Mouse (Mus musculus) midbrain, embryonic 14.5 days (tissue): ENCODE measurements at regions not wholly inside any gene's neighbourhood (a gene's known extent, or its start where the extent isn't known, plus 50 kb on each side); places are given as distances from the start of the nearest gene placed in this dataset.

Source experiments
- ATAC-seq: fragments of 200-750 bp; cut with Nextera tagmentation; 2 replicates; pipeline ENCODE4 v1.8.0; 2017; ENCODE audit warnings: moderate number of reproducible peaks, moderate library complexity; ENCODE audit not compliant: low FRiP score, low TSS enrichment
- DNase-seq: peaks from one replicate; pipeline ENCODE4 v3.0.0-alpha.2; 2015
- H3K27ac ChIP-seq: fragments of 300-500 bp; sonication (generic); replicated peaks from 2 replicates; pipeline ENCODE4 v1.5.1; 2014; ENCODE audit warnings: mild to moderate bottlenecking, low read depth, low read length, moderate library complexity
- H3K27me3 ChIP-seq: fragments of 300-500 bp; sonication (generic); 2 replicates; pipeline ENCODE4 v1.6.1; 2014; ENCODE audit warnings: low read length, control low read depth, mixed read lengths; ENCODE audit not compliant: control insufficient read depth, insufficient read depth
- H3K36me3 ChIP-seq: fragments of 300-500 bp; sonication (generic); 2 replicates; pipeline ENCODE4 v1.6.1; 2014; ENCODE audit warnings: low read length, control low read depth; ENCODE audit not compliant: control insufficient read depth, insufficient read depth
- H3K4me1 ChIP-seq: fragments of 300-500 bp; sonication (generic); 2 replicates; pipeline ENCODE4 v1.6.1; 2014; ENCODE audit warnings: mild to moderate bottlenecking, antibody characterized with exemption, low read length, control low read depth; ENCODE audit not compliant: control insufficient read depth, insufficient read depth
- H3K4me2 ChIP-seq: fragments of 300-500 bp; sonication (generic); 2 replicates; pipeline ENCODE4 v1.6.1; 2014; ENCODE audit warnings: mild to moderate bottlenecking, low read length, moderate library complexity
- H3K4me3 ChIP-seq: fragments of 300-500 bp; sonication (generic); replicated peaks from 2 replicates; pipeline ENCODE4 v1.5.1; 2014; ENCODE audit warnings: low read depth, low read length
- H3K9ac ChIP-seq: fragments of 300-500 bp; sonication (generic); replicated peaks from 2 replicates; pipeline ENCODE4 v1.6.1; 2014; ENCODE audit warnings: mild to moderate bottlenecking, low read length, moderate library complexity
- H3K9me3 ChIP-seq: fragments of 300-500 bp; sonication (generic); 2 replicates; pipeline ENCODE4 v1.6.1; 2016; ENCODE audit warnings: low read length, control low read depth, mixed read lengths; ENCODE audit not compliant: control insufficient read depth
- WGBS: fragments of 180-500 bp; shearing (Covaris S2); extraction: QIAGEN DNeasy Blood & Tissue Kit; methylation state at CpG from one replicate; pipeline ENCODE4 v1.1.7; 2014; 5-methylcytosine and 5-hydroxymethylcytosine counted together

DNA sequence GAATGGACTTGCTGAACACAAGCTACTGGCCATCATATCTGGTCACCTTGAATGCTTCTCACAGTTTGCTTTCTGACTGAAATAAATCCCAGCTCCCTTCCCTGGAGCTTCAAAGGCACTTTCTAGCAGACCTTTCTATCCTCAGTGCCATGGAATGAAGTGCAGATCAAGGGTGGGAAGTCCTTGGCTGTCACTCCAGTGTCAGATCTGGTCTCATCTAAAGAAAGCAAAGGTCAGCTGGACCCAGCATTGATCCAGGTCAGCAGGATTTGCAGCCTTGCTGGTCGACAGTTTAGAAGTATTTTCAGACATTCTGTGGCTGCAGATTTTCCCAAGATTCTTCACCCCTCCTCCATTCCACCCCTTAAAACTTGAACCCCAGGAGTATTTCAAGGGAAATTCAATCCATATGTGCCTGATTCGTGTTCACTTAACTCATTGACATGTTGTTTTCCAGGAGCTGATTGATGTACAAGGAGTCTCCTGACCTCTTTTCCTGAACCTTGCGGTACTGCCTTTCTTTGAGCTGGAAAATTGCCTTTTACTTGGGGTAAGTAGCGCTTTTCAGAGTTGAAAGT lies 116.2 kb upstream of the Mpped2 start:
- Histone ChIP-seq H3K27ac (no peak overlapping the region), H3K4me2 (no peak overlapping the region), H3K9me3 (no peaks in the 10 kb centered on the region), H3K4me1 (no peaks in the 10 kb centered on the region), H3K27me3 (no peaks in the 10 kb centered on the region), H3K9ac (no peak overlapping the region), H3K4me3 (no peak overlapping the region), H3K36me3 (no peaks in the 10 kb centered on the region)
- WGBS, result 68% methylated on average over 4 of the region's 4 CpGs
- no peak for ATAC-seq
- no peak for DNase-seq

DNA sequence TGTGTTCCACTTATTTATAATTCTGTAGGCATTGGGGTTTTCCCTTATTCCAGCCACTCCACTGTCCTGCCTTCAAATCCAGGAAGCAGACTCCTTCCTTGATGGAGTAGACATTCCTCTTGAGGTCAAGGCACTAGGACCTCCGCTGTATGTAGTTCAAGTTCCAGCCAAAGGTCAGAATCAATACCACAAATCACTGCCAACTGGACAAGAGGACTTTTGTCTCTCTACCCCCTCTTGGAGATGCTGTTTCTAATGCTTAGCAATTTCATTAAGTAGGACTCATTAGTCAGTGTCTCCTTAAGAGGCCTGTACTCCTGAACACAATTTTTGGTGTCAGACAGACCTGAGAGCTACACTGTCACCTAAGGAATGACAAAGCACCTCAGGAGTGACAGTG lies 115.0 kb upstream of the Mpped2 start:
- H3K27ac ChIP-seq, result no peak overlapping the region
- no peak overlapping the region for H3K4me3 ChIP-seq
- DNase-seq (no peak), ATAC-seq (no peak)
- H3K36me3 ChIP-seq, result no peaks in the 10 kb centered on the region
- WGBS, result 81% methylated on average over 1 of the region's 1 CpGs
- H3K4me2 ChIP-seq, result no peak overlapping the region
- no peaks in the 10 kb centered on the region for H3K27me3 ChIP-seq
- H3K9ac ChIP-seq, result no peak overlapping the region
- H3K4me1 ChIP-seq, result no peaks in the 10 kb centered on the region
- H3K9me3 ChIP-seq, result no peaks in the 10 kb centered on the region

GRCm38 (mm10) chr2:106580663-106581062 lies 112.4 kb upstream of the Mpped2 start:
- H3K27me3 ChIP-seq, result no peaks in the 10 kb centered on the region
- ATAC-seq, result no peak
- H3K4me1 ChIP-seq, result no peaks in the 10 kb centered on the region
- H3K27ac ChIP-seq, result no peak overlapping the region
- no peak overlapping the region for H3K4me3 ChIP-seq
- no peaks in the 10 kb centered on the region for H3K36me3 ChIP-seq
- H3K9me3 ChIP-seq, result no peaks in the 10 kb centered on the region
- WGBS, result 69% methylated on average over 5 of the region's 5 CpGs
- no peak overlapping the region for H3K9ac ChIP-seq
- no peak overlapping the region for H3K4me2 ChIP-seq
- DNase-seq, result peak; percentile 71

DNA sequence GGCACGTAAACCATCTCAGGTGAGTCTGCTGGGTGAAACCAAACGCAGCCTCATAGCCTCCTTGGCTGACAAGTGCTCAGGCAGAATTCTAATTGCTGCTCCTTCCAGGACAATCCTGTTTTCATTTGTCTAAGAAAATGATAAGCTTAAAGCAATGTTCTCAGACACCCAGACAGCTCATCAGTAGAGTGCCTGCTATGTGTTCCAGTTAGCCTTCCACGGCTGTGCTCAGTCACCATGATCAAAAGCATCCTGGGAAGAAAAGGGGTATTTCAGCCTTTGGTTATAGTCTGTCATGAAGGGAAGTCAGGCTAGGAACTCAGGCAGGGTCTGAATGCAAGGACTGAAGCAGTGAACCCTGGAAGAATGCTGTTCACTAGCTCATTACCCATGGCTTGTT lies 71.8 kb upstream of the Mpped2 start:
- Histone ChIP-seq H3K4me2 (no peak overlapping the region), H3K27me3 (no peaks in the 10 kb centered on the region), H3K4me3 (no peak overlapping the region), H3K9me3 (no peaks in the 10 kb centered on the region), H3K4me1 (no peaks in the 10 kb centered on the region), H3K27ac (no peak overlapping the region), H3K36me3 (no peaks in the 10 kb centered on the region), H3K9ac (no peak overlapping the region)
- 74% methylated on average over 3 of the region's 3 CpGs for WGBS
- no peak for DNase-seq
- ATAC-seq, result no peak

DNA sequence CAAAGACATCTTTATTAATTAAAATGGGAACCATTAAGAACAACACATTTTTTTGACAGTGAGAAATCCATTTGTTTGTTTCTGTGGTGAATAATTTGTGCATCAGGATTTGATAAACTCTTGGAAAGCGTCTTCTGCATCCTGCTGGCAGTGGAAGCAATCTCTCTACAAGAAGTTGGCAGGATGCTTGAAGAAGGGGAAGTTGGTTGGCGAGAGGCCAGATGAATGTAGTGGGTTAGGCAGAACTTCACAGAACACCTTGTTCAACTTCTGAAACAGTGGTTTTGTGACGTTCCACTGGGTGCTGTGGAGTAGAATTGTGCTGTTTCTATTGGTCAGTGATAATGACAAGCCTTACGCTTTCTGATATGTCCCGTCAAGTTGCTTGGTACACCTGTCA lies 70.7 kb upstream of the Mpped2 start:
- Histone ChIP-seq H3K4me3 (no peak overlapping the region), H3K36me3 (no peaks in the 10 kb centered on the region), H3K9me3 (no peaks in the 10 kb centered on the region), H3K27me3 (no peaks in the 10 kb centered on the region), H3K27ac (no peak overlapping the region), H3K4me2 (no peak overlapping the region), H3K4me1 (no peaks in the 10 kb centered on the region), H3K9ac (no peak overlapping the region)
- ATAC-seq (no peak), DNase-seq (no peak)
- 87% methylated on average over 5 of the region's 5 CpGs for WGBS

GRCm38 (mm10) chr2:106623680-106624079 lies 69.4 kb upstream of the Mpped2 start:
- Histone ChIP-seq H3K4me2 (no peak overlapping the region), H3K9ac (no peak overlapping the region), H3K9me3 (no peaks in the 10 kb centered on the region), H3K27ac (no peak overlapping the region), H3K36me3 (no peaks in the 10 kb centered on the region), H3K4me3 (no peak overlapping the region), H3K27me3 (no peaks in the 10 kb centered on the region), H3K4me1 (no peaks in the 10 kb centered on the region)
- no peak for ATAC-seq
- no peak for DNase-seq
- WGBS, result 72% methylated on average over 2 of the region's 2 CpGs

GRCm38 (mm10) chr2:106631986-106632385 lies 61.1 kb upstream of the Mpped2 start:
- Histone ChIP-seq H3K9ac (no peak overlapping the region), H3K27me3 (no peaks in the 10 kb centered on the region), H3K9me3 (no peaks in the 10 kb centered on the region), H3K27ac (no peak overlapping the region), H3K4me2 (no peak overlapping the region), H3K4me3 (no peak overlapping the region), H3K4me1 (no peaks in the 10 kb centered on the region), H3K36me3 (no peaks in the 10 kb centered on the region)
- 87% methylated on average over 8 of the region's 8 CpGs for WGBS
- DNase-seq (no peak), ATAC-seq (no peak)
